Mouse (Mus musculus) layer of hippocampus, postnatal 25 days (tissue): ENCODE measurements around the gene Pafah1b3. TPM values are rescaled to one million over a fixed set of nuclear protein-coding genes. Genes with fewer than 3 reads are reported as not detected.
"Not testable (repeated sequence)": the region's sequence is repeated elsewhere in the genome, so short reads cannot be mapped to it uniquely, and the experiment has no call there.

Experiments used
- DNase-seq, 2 experiments: peaks; one replicate each; pipeline ENCODE4 v3.0.0; 2022; ENCODE audit warnings: mixed read lengths in 2 of 2, low spot score in 1 of 2; ENCODE audit errors: extremely low spot score in 1 of 2
- total RNA-seq, 2 experiments: library from RNA; stranded (reverse); gene quantifications; 2 replicates each; pipeline ENCODE4 v1.2.3; 2021

The Pafah1b3 gene
- total RNA-seq, 2 experiments from 2014 or later = 19.2 to 25.2 TPM

- DNase-seq = no peak
Measured at GRCm38 (mm10) chr7:25269545-25270271, 28.1 kb downstream of the Pafah1b3 start.

DNA sequence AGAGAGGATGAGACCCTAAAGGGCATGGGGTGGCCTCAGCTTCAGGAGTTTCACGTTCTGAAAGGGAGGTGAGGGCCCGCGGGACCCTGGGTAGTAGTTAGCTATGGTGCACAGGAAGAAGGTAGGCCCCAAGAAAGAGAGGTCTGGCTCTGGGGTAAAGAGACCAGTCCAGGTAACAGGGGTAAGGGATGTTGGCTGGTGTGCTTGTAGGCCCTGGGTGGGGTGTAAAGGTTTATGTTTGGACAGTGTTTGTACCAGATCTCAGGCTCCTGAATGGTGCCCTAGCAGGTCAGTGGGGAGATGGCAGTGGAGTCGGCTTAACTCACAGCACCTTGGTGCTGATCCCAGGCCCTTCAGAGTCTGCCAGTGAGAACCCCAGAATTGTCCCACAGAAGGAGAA is 28.8 kb downstream of the Pafah1b3 start:
- no peak for DNase-seq

- DNase-seq = no peak
Measured at GRCm38 (mm10) chr7:25268588-25268987, 29.2 kb downstream of the Pafah1b3 start.

DNA sequence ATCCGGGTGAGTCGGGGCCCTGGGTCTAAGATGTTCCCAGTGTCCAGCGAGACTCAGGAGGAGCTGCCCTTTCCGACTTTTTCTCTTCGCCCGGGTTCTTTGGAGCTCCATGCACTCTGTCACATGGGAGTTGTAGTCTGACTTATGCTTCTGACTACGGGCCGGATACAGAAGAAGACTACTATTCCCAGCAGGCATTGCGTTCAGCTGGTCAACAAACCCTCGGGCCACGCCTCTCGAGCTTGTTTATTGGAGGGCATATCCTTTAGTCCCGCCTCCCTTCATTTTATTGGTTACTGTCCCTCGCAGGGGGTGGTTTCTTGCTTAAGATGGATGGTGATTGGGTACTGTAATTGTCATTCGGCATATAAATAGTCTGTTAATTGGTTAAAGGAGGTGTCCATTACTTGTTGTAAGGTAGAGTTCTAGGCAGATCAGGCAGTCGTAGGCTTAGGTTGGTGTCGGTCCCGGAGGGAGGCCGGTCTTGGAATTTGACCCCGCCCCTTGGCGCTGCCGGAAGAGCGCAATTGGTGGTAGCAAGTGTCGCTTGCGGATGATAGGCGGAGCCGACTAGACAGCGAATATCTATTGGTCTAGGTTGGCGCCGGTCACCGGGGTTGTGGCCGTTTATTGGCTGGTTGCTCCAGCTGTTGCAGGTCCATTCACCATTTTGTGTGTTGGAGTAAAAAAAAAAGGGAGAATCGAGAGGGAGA is 29.9 kb downstream of the Pafah1b3 start:
- peak; percentile 87 to 98 for DNase-seq

- DNase-seq = peak in 1 of 2 experiments; percentile 85
Measured at GRCm38 (mm10) chr7:25267301-25267750, 30.5 kb downstream of the Pafah1b3 start, which contains the start of gene Cic. Cic (plus strand) TSS chr7:25267704.

DNA sequence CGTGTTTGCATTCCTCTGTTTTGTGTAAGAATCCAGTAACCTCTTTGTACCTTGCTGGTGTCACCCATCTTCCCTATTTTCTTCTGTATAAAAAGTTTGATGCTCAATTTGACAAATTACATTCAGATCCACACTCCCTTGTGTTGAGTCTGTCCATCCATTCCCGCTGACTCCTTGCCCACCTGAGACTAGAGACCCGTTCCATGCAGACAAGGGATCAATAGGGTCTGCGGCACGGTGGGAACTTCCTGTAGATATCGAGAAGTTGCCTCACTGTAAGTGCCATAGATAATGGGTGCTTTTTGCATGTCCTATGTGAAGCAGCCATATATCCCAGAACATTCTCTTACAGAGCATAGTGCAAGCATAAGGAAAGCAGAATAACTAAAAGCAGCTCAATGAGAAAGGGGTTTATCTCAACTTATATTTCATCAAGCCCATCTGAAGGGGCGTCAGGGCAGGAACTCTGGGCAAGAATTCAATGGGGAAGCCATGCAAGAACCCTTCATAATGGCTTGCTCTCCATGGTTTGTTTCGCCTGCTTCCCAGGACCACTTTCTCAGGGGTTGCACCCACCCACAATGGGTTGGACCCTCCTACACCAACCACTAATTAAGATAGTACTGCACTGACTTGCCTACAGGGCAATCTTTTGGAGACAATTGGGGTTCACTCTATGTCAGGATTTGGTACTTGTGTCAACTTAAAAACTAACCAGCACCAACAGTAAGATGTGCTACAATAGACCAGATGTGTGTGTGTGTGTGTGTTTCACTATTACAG is 31.4 kb downstream of the Pafah1b3 start:
- DNase-seq = no peak

GRCm38 (mm10) chr7:25265743-25266142 is 32.0 kb downstream of the Pafah1b3 start:
- DNase-seq = not testable (repeated sequence)

- DNase-seq = no peak
Measured at GRCm38 (mm10) chr7:25263968-25264870, 33.6 kb downstream of the Pafah1b3 start.

DNA sequence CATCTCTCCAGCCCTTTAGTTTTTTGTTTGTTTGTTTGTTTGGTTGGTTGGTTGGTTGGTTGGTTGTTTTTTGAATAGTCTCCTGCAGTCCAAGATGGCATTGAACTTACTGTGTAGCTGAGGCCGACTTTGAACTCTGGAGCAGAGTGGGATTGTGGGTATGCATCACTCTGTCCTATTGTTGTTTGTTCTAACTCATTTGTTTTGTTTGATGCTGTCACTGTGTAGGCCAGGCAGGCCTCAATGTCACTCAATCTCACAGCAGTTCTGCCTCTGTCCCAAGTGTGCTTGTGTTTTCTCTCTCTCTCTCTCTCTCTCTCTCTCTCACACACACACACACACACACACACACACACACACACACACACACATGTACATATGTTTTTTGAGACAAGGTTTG is 35.9 kb downstream of the Pafah1b3 start:
- no peak for DNase-seq

DNA sequence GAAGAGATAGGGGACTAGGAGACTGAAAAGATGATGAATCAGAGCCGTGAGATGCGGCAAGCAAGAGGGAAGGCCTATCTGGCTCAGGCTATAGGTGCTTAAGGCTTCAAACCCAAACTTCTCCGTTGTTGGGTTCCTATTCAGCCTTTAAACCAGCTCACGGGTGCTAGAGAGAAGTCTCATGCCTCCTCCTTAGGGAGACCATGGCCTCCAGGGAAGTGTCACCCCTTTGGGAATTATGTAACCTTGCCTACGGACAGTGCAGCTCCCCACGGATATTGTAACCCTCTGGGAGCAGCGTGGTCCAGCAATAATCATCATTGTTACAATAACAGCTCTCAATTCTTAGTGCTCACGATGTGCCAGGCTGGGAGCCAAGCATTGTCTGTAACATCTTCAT is 46.0 kb downstream of the Pafah1b3 start:
- DNase-seq = no peak

DNA sequence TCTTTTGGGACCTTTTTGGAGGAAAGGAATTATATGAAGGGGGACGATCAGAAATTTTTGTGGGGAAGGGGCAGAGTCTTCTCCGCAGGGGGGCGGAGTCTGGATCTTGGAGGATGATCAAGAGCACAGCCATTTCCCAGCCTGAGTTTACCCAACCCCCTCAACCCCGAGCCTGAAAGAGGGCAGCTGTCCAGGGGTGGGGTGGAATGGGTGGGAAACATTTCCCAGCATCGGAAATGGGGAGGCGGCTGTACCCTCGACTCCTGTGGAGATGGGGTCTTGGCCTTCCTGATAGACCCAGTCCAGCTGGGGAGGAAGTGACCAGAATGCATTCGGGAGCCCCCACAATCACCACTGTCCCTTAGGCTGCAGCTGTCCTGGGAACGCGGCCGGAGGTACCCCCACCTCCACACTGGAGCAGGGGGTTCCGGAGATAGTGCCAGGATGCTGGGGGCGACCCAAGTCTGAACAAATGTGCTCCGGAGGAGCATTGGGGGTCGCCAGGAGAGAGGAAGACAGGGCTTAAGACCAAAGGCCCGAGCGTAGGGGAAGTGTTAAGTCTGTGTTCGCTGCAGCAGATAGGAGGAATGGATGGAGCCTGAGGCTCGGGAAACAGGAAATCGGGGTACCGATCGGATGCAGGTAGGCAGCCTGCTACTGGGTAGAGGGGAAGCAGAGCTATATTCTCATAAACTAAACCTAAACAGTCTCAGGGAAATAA is 46.6 kb downstream of the Pafah1b3 start:
- no peak for DNase-seq

GRCm38 (mm10) chr7:25250141-25250972 is 47.4 kb downstream of the Pafah1b3 start, which contains the start of gene Erf:
Erf (minus strand) TSS chr7:25250761.
- peak; percentile 94 to 96 for DNase-seq

DNA sequence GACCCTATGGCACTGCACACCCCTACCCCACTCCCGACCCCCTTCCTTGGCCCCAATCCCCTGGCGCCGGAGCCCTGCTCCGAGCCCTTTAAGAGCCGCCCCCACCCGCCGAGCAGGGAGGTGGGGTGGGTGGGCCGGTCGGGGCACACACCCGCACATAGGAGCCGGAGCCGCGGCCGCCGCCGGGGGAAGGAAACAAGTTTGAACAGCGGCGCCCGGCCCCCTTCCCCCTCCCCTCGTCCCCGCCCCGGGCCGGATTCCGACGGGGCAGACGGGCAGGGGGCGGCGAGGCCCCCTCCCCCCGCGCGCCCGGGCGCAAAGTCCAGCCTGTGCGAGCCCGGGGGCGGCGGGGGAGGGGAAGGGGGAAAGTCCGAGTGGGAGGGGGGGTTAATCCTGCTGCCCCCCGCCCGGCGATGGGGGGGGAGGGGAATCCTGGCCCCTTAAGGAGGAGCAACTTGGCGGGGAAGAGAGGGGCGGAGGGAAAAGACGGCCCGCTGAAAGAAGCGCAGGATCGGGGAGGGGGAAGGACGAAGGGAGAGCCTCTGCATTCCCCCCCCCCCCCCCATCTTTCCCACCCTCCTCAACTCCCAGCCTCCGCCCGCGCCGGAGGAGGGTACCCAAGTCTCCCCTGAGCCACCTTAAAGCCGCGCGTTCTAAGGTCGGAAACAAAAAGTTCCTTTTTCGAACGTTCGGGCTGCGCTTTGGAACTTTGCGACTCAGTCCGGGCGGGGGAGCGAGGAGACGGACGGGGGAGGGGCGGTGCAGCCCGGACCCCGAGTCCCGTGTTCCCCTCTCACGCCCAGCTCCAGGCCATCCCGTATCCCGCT is 48.3 kb downstream of the Pafah1b3 start:
- DNase-seq = peak in 1 of 2 experiments; percentile 54

GRCm38 (mm10) chr7:25248846-25249313 is 48.9 kb downstream of the Pafah1b3 start:
- no peak for DNase-seq

DNA sequence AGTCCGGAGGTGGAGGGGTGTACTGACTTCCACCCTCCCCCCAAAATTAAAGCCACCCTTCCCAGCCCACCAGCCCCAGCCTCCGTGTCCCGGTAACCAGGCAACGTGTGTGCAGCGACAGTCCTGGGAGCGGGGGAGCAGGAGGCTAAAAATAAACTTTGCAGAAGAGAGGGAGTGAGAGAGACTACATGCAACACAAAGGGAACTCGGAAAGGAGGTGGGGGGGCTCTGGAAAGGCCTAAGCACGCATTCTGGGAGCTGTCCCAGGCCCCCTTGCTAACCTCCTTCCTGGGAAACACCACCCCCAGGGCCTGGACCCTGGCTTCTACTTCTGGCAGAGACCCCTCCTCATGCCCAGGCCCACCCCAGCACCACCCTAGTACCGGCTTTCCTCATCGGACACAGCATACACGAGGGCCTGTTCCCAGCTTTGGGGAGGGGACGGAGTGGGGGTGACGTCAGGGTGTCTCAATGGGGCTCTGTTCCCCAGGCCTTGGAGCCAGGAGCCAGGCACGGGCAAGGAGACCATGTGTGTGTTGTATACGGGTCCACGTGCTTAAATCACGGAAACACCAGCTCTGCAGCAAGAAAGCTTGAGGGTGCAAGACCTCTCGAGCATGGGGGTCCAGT is 49.7 kb downstream of the Pafah1b3 start:
- peak; percentile 52 to 64 for DNase-seq

DNA sequence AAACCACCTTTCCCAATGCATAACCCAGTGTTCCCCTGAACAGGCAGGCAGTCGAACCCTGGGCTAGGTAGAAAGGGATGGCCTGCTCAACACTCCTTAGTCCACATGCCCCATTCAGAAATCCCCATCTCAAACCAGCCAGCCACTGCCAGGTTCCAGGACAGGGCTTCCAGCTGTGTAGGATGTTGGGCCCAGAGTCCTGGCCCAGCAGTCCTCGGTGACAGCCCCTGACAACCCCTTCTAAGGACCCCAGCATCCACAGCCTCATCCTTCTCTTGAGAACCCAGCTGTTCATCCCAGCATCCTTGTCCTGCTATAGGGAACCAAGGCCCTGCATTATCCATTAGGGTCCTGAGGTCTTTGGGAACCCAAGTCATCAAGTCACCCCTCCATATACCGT is 50.3 kb downstream of the Pafah1b3 start:
- no peak for DNase-seq

- no peak for DNase-seq
Measured at GRCm38 (mm10) chr7:25246759-25247137, 51.0 kb downstream of the Pafah1b3 start.
